Mouse (Mus musculus) lung, postnatal 25 days (tissue): ENCODE results near the gene Gbp7.
"Not testable (repeated sequence)": the region's sequence is repeated elsewhere in the genome, so short reads cannot be mapped to it uniquely, and the experiment has no call there.

Experiments used
- DNase-seq: peaks from one replicate; pipeline ENCODE4 v3.0.0; 2022; ENCODE audit warnings: low spot score

Gene Gbp7

DNA sequence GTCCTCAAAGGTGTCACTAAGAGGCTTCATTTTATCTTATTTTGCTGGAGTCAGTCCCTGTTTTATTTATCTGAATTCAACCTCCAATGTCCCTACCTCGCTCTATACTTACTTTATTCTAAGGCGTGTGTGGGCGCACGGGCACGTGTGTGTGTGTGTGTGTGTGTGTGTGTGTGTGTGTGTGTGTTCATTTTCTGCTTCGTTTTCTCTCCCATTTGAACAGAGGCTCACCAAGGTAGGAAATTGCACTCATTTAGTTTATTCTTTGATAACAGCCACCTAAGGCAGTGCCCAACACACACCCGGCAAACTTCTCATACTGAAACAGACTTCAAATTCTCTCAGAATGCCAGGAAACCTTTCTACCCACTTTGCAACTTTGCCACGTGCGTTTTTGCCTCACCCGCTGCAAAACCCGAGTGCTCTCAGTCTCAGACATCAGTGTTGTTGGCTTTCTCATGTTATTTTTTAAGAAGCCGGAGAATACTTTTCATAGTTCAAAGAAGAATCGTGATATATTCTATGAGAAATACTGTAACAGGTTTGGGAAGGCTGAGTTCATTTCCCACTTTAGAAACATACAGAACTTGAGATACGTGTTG, 31.0 kb downstream of the Gbp7 start:
- DNase-seq, result no peak

DNA sequence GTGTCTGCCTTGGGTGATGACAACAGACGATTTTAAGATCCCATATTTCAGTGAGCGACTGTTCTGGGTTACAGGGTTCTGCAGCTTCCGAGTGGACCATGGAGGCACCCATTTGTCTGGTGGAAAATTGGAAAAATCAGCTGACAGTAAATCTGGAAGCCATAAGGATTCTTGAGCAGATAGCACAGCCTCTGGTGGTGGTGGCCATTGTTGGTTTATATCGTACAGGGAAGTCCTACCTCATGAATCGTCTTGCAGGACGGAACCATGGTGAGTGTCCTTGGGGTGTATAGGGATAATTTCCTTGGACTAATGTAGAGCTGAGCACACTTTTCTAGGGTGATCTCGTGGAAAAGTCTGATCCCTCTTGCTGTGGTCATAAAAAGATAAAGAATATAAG, 31.5 kb downstream of the Gbp7 start:
- no peak for DNase-seq

- DNase-seq, result not testable (repeated sequence)
These were observed 37.3 kb downstream of the Gbp7 start for GRCm38 (mm10) chr3:142567490-142567889.

DNA sequence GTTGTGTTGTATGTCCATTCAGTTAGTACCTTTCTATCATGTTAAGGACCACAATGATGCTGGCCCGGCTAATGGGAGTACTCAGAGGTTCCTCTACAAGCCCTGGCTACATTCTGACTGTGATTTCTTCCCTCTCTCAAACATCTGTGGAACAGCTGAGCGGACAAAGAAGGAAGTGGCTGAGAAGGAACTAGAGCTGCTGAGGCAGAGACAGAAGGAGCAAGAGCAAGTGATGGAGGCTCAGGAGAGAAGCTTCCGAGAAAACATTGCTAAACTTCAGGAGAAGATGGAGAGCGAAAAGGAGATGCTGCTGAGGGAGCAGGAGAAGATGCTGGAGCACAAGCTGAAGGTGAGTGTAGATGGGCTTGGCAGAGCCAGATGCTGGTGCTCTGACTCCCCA, 40.6 kb downstream of the Gbp7 start:
- DNase-seq, result no peak

- DNase-seq, result no peak
These were observed 47.0 kb downstream of the Gbp7 start for GRCm38 (mm10) chr3:142577108-142577507.

- no peak for DNase-seq
These were observed 48.2 kb downstream of the Gbp7 start for GRCm38 (mm10) chr3:142578342-142578741.

DNA sequence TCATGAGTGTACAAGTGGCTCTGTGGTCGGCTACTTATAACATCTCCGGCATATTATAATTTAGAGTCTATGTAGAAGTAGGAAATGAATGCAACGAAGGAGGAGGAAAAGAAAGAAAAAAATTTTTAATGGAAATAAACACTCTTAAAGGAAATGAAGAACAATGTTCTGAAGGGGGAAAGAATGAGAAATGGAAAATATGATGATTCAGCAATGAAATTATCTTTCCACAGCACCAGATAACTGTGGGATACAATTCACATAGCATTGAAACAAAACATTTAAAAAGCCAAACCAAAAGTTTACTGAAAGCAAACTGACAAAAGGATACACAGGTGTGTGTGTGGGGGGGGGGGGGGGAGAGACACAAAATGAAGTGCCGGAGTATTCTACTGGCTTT, 52.9 kb downstream of the Gbp7 start:
- DNase-seq, result no peak

- DNase-seq, result peak; percentile 10
These were observed 57.2 kb downstream of the Gbp7 start for GRCm38 (mm10) chr3:142587386-142587785.

GRCm38 (mm10) chr3:142588888-142589287, 58.7 kb downstream of the Gbp7 start:
- DNase-seq, result no peak

GRCm38 (mm10) chr3:142590431-142591067, 60.4 kb downstream of the Gbp7 start:
- no peak for DNase-seq

- DNase-seq, result no peak
These were observed 64.4 kb downstream of the Gbp7 start, which contains the start of gene Gbp2b for GRCm38 (mm10) chr3:142594547-142594946. TSS of gene Gbp2b (plus strand) at chr3:142594847.

DNA sequence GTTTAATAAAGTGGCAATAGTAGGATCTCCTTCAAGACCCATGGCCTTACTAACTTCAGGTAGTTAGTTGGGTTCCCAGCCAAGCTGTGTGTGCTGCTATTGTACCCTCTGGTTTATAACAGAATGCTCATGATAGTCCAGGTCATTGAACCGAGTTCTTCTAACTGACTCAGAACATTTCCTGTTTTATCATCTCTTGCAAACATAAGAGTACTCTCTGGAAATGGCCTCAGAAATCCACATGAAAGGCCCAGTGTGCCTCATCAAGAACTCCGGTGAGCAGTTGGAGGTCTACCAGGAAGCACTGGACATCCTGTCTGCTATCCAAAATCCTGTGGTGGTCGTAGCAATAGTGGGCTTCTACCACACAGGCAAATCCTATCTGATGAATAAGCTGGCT, 67.8 kb downstream of the Gbp7 start:
- DNase-seq, result no peak
